Mouse (Mus musculus) G1E (cell line): ENCODE measurements at regions not wholly inside any gene's neighbourhood (a gene's known extent, or its start where the extent isn't known, plus 50 kb on each side); places are given as distances from the start of the nearest gene placed in this dataset.

Experiments
- CTCF ChIP-seq: IDR thresholded peaks from 2 replicates; pipeline ENCODE4 v1.5.1; 2012; ENCODE audit warnings: low read depth, low read length, inconsistent platforms, mixed read lengths
- GATA2 ChIP-seq: IDR thresholded peaks from 2 replicates; pipeline ENCODE4 v1.6.1; 2012; ENCODE audit warnings: low read depth, low read length, inconsistent platforms, borderline replicate concordance

DNA sequence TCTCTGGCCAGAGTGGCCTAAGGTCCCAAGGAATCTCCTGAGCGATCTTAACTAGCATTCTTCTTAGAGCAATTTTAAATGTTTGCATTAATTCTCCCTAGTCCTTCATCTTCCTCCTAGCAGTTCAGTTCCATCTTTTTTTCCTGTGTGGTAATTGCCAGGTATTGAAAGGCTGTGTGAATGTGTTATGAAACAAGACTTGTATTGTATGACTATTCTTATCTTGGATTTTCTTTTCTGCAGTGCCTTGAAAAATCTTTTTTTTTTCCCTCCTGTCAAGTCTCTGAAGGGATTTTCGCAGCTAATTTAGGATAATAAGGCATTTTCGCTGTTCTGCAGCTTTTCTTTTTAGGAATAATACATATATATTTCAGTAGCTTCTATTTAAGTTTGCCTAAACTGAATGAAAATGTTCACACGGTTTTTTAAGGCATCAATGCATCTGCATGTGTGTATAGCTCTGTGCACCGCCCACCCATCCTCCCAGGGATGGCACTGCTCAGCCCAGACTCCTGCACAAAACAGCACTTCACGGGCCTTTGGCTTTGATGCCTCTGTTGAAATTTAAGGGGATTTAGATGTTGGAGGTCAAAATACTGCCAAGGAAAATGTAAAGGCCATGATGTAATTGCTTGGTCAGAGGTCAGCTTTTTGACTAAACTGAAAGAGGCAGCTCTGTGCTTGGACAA lies 132.4 kb downstream of the Fgf9 start:
- TF ChIP-seq CTCF, result no peak
- TF ChIP-seq GATA2, result no peak
